Mouse (Mus musculus): ENCODE data around the gene Lmcd1. TPM values are rescaled to one million over a fixed set of nuclear protein-coding genes. Genes with fewer than 3 reads are reported as not detected.

Lmcd1 gene
- polyA plus RNA-seq, 3 experiments from 2014 or later, result not detected

DNA sequence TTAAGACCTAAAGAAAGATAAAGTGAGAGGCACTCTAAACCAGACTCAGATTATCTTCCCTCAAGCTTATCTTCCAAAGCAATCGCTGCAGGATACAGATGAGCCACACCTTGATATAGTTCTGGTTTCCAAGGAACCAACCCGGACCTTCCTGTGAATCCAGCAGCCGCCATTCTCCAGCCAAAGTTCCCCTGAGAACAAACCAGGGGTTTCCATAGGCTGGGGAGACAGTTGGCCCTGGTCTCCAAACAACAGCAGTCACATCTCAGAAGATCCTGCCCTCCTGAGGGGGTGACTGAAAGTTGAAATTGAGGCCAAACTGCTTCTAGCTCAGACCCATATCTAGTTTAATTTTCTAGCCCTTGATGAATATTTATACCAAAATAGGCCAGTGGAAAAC, 14.7 kb downstream of the Lmcd1 start:
- ATAC-seq, result no peak

DNA sequence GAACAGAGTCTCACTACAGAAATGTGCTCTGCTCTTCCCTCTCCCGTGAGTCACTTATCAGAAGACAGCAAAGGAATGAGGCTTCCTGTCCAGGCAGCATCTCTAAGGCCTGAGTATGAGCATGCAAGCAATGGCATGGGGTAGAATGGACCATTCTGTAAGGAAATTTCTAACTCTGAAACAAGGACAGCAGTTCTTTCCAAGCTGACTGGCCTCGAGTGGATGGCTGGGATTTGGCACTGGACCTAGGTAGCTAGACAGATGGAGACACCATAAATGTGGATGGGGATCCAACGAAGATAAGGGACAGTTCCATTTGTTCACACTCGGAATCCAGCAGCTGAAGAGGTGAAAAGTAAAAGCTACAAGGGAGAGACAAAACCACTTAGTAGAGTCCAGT, 17.6 kb downstream of the Lmcd1 start:
- ATAC-seq, result no peak

GRCm38 (mm10) chr6:112293320-112293719, 19.8 kb downstream of the Lmcd1 start:
- no peak for ATAC-seq

DNA sequence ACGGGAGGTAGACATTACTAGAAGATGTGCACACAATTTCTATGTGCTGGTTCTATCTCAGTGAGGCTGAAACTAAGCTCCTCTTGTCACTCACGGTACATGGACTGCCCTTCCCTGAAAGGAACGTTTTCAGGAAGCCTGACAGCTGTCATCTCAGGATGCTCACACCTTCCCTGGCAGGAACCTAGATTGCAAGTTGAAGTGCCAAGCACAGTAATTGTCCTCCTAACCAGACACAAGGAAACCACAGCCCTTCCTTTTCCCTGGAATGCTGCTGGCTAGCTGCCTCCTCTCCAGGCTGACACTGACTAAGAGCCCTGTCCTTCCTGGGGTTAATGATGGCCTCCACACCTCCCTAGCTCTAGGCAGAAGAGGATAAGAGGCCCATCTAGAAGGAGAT, 21.7 kb downstream of the Lmcd1 start:
- no peak for ATAC-seq

DNA sequence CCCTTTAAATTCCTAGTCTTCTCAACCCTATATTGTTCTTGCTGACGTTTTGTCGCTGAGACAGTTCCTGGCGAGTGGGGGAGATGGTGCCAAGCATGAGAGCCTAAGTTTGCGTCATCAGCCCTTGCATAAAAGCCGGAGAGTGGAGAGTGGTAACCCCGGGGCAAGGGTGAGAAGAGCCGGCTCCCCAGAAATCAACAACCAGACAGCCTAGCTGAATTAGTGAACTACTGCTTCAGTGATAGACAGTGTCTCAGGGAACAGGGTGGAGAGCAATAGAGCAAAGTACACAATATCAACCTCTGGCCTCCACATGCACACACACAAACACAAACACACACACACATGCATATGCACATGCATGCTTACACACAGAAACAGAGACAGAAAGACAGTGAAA, 26.6 kb downstream of the Lmcd1 start:
- no peak for ATAC-seq

- no peak for ATAC-seq
Observed at GRCm38 (mm10) chr6:112300633-112301032, 27.1 kb downstream of the Lmcd1 start.

GRCm38 (mm10) chr6:112302248-112302647, 28.7 kb downstream of the Lmcd1 start:
- no peak for ATAC-seq

GRCm38 (mm10) chr6:112302814-112303383, 29.3 kb downstream of the Lmcd1 start:
- ATAC-seq, result no peak

- no peak for ATAC-seq
Observed at GRCm38 (mm10) chr6:112304751-112305150, 31.2 kb downstream of the Lmcd1 start.

DNA sequence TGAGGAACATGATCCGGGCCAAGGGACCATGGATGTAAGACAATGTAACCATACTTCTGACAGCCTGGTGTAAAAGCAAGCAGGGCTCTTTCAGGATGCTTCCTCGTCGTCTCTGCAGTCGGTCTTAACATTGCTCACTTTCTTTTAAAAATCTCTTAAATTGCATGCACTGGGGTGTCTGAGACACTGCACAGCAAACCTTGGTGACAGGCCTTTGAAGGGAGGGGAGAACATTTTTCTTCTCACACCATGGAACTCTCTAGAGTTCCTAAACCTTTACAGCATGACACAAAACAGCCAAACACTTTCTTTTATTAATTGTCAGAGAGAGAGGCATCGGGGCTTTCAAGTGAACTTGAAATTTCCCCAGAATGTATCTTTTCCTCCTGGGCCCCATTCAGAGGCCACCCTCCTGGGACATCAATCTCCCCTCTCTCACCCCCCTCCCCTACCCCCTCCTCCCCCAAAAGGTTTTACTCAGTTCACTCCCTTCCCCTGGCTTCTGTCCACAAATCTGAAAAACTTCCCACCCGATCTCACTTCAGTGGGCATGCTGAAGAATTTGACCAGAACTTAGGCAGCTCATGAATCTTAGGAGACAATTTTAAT, 35.9 kb downstream of the Lmcd1 start:
- ATAC-seq, result no peak

DNA sequence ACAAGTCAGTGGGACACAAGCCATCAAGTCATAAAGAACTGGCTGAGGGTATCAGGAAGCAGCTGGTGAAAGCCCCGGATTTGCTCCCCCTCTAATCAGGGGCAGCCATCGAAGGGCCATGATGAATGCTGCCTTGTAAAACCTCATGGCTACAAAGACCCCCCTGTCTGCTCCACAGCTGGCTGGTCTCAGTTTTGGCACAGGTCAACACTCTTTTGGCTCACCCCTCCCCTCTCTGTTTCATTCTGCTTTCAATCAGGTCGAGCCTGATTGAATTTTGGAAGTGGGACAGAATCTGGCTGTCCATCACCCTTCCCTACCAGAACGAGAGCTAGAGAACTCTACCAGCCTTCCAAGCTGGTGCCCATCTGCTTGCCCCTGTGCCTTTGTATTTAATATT, 37.8 kb downstream of the Lmcd1 start:
- ATAC-seq, result no peak

DNA sequence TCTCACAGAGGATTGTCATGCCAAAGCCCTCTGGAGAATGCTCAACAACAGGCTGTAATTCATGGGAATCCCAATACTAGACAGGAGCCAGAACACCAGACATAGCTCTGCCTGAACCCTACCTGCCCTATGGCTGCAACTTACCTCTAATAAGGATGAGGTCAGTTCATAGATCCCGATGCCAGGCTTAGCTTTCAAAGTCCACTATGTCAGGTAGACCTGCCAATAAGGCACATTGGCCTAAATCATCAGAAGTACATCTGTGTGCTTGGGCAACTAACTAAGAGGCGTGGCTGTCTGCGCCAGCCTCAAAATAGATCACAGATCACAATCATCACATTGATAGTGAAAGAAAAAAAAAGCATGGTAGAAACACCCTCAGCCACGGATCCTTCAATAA, 45.9 kb downstream of the Lmcd1 start:
- no peak for ATAC-seq

- ATAC-seq, result no peak
Observed at GRCm38 (mm10) chr6:112320679-112321078, 47.1 kb downstream of the Lmcd1 start.

- ATAC-seq, result no peak
Observed at GRCm38 (mm10) chr6:112322916-112323315, 49.4 kb downstream of the Lmcd1 start.

- ATAC-seq, result no peak
Observed at GRCm38 (mm10) chr6:112325213-112325612, 51.7 kb downstream of the Lmcd1 start.

- ATAC-seq, result no peak
Observed at GRCm38 (mm10) chr6:112327793-112328192, 54.2 kb downstream of the Lmcd1 start.

DNA sequence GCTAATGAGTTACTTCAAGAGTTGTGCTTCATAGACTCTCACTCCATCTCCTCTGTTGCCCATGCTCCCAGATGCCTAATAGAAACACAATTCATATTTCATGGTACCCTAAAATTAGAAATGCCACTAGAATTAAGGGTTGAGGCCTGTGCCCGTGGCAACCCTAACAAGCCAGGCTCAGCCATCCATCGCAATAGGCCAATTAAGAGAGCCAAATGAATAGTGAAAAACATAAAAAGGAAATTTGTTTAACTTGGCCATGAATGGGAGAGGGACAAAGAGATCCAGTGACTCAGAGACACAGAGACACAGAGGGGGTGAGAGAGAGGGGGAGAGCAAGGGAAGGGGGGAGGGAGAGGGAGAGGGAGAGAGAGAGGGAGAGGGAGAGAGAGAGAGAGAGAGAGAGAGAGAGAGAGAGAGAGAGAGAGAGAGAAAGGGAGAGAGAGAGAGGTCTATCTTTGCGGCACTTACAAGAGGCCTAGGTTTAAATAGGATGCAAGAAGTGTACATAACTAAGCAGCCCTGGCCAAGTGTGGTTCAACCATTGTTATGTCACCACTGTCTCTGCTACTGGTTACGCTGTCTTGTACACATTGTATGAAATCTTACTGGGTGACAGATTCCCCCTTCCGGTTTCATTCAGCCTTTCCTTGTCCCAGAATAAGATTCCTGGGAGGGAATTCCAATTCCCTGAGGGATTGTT, 57.1 kb downstream of the Lmcd1 start:
- ATAC-seq, result no peak

DNA sequence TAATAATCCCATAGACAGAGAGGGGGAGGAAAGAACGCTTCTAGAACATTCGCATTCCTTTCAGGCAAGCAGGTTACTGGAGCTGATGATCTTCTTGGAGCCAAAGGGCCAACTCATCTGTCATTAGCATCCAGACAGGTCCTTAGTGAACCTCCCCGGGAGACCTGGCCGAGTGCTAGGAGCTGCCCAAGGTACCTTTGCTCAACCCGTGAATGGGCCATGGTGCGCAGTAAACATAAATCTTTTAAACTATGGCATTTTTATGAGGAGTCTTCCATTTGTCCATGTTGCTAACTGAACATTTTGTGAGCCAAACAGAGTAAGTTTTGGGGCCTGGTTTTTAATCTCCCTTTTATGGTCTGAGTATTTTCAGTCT, 57.7 kb downstream of the Lmcd1 start:
- ATAC-seq, result no peak

DNA sequence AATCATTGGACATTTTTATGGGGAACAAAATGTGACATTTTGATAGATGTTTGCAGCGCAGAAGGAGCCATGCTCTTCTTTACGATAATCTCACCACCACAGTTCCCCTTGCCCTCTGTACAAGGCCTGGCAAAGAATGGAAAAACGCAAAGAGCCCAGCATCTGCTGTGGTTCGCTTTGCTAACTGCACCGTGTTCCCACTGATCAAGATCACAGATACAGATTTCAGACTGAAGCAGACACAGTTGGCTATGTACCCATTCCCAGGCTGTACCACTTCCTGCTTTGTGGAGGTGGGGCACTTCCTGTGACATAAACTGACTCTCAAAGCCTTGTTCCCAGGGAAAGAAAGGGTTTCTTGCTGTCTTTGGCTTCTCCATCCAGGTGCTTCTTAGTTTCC, 60.4 kb downstream of the Lmcd1 start:
- ATAC-seq, result no peak

DNA sequence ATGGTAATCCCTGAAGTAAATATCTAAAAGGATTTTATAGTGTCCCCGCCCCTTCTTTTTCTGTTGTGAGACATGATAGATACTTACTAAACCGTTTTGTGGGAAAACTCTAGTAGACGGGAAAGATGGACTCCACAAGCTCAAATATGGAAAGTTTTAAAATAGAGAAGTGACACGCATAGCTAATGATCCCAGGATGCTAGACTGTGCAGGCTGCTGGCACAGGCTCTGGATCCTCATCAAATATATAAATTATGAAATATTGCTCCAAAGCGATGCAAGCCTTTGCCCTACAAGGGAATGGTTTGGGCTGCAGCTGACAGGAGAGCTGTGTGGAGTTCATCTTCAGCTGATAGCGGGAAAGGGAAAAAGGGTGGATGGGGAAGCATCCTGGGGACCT, 64.1 kb downstream of the Lmcd1 start:
- ATAC-seq, result no peak

DNA sequence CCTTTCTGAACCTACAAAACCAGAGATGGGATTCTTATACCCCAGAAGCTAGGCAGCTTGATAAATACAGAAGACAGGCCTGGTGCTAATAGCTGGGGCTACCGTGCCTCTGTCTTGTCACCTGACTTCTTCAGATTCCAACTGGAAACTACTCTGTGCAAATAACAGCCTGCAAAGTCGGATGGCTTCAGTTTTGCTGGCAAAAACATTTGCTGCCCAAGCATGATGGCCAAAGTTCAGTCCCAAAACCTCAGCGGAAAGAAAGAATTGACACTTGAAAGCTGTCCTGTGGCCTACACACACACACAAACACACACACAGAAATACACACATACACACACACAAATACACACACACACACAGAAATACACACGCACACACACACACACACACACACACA, 65.5 kb downstream of the Lmcd1 start:
- ATAC-seq, result no peak

DNA sequence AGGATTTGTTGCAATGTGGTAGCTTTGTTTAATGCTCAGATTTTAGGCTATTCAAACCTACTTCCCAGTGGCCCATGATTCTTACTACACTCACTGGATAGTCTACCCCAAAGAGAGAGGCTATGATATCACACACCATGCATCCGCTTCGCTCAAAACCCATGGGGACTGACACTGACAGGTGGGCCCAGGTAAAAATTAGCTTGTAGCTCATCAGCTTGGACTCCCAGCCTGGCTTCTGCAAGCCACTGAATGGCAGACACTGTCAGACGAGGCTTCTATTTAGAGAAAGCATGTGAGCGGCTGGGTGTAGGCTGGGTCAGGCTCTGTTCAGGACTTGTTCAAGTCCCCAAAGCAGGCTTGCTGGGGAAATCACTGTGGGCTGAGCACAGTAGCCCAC, 76.9 kb downstream of the Lmcd1 start:
- ATAC-seq, result no peak

DNA sequence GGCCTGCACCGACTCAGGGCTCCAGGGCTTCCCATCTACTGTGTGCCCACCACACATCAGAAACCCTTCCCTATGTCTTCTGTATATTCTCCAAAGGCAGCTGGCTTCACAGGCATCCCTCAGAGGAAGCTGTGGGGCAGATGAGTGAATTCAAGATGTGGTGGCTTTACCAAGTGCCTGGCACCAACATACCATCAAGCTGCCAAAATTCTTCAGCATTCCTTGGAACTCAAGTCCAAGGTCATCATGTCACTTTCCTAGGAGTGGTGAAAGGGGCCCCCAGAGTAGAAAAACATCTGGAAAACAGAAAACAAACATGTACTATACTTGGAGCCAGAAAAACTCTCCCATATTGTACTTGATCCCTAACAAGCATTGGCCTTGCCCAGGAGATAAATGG, 85.8 kb downstream of the Lmcd1 start:
- no peak for ATAC-seq

GRCm38 (mm10) chr6:112360676-112361075, 87.1 kb downstream of the Lmcd1 start:
- ATAC-seq, result no peak

Measured in inflammation-experienced regulatory T-cells, adult 6 months (primary cell).